Mouse (Mus musculus): ENCODE data around the gene C1ql1. TPM values are rescaled to one million over a fixed set of nuclear protein-coding genes. Genes with fewer than 3 reads are reported as not detected.

C1ql1 gene
- polyA plus RNA-seq, 1 experiment from 2014 or later = 1.4 TPM

DNA sequence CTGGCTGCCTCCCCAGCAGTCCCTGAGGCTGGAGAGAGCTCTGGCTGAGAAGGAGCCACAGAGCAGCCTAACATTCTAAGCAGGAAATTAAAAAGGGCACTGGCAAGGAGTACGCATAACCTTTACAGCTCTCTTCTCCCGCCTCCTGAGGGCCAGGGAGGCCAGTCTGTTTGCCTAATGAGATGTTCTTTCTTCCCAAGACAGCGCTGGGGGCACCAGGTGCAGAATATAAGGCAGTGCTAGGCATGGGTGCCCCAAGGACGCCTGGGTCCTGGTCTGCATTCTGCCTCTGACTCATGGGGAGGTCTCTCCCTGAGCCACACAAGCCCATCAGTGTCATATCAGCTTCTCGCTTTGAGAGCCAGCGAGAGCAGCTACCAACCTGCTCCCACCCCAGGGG is 25.0 kb downstream of the C1ql1 start:
- Histone ChIP-seq H3K4me2 (ENCODE audit: low read length) (no peak overlapping the region), H3K9ac (replicated peaks; ENCODE audit: low read depth, low read length) (0 out of 2 replicates have a peak overlapping the region, but pooled peaks have one; percentile 25), H3K27me3 (replicated peaks; ENCODE audit: control insufficient read depth, insufficient read depth, low read length) (no peaks in the 10 kb centered on the region), H3K36me3 (ENCODE audit: control insufficient read depth, insufficient read depth) (no peaks in the 10 kb centered on the region), H3K27ac (ENCODE audit: low read length) (no peak overlapping the region), H3K9me3 (ENCODE audit: control insufficient read depth, low read length) (no peaks in the 10 kb centered on the region), H3K4me1 (replicated peaks; ENCODE audit: control insufficient read depth, insufficient read depth, low read length) (peaks cover 11% of the 10 kb centered on the region), H3K4me3 (replicated peaks; ENCODE audit: low read length) (no peak overlapping the region)
- WGBS = 71% methylated on average over 6 of the region's 6 CpGs
- no peak for ATAC-seq

DNA sequence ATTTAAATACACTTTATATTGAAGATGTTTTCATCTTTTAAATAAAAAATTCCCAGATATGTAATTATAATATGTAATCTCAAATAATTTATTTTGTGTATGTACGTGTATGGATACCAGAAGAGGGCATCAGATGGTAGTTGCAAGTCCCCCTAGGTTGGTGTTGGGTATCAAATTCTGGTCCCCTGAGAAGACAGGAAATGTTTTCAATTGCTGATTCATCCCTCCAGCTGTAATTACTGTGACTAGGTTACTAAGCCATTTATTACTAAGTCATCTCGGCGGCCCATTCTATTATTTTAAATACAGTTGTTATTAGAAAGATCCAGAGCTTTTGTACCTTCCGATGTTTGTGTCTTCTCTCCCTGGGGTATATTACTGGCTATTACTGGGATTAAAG is 28.4 kb downstream of the C1ql1 start:
- no peaks in the 10 kb centered on the region for H3K27me3 ChIP-seq (replicated peaks; ENCODE audit: control insufficient read depth, insufficient read depth, low read length)
- no peaks in the 10 kb centered on the region for H3K9me3 ChIP-seq (ENCODE audit: control insufficient read depth, low read length)
- H3K4me2 ChIP-seq (ENCODE audit: low read length) = no peak overlapping the region
- H3K36me3 ChIP-seq (ENCODE audit: control insufficient read depth, insufficient read depth) = no peaks in the 10 kb centered on the region
- H3K4me3 ChIP-seq (replicated peaks; ENCODE audit: low read length) = no peak overlapping the region
- peaks cover 5% of the 10 kb centered on the region; the same call in 1 of the 2 replicates for H3K4me1 ChIP-seq (replicated peaks; ENCODE audit: control insufficient read depth, insufficient read depth, low read length)
- H3K9ac ChIP-seq (replicated peaks; ENCODE audit: low read depth, low read length) = no peak overlapping the region
- H3K27ac ChIP-seq (ENCODE audit: low read length) = no peak overlapping the region
- WGBS = 92% methylated on average over 4 of the region's 4 CpGs
- no peak for ATAC-seq

DNA sequence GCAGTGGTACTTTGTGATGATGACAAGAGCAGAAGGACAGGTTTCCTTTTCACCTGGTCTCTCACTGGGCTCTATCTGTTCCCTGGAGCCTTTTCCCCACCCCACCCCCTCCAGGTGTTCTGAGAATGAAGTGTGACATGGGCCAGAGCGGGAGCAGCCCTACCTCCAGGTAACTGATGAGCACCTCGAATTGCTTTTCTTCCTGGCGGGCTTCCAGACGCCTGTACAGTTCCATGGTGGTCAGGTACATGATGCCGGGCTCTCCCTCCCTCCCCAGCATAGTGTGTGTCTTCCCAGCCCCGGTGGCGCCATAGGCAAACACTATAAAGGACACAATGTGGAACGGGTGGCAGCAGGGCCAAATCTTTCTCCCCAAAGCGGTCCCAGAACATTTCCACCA is 31.1 kb downstream of the C1ql1 start:
- Histone ChIP-seq H3K4me1 (replicated peaks; ENCODE audit: control insufficient read depth, insufficient read depth, low read length) (no peaks in the 10 kb centered on the region), H3K4me2 (ENCODE audit: low read length) (no peak overlapping the region), H3K27me3 (replicated peaks; ENCODE audit: control insufficient read depth, insufficient read depth, low read length) (no peaks in the 10 kb centered on the region), H3K27ac (ENCODE audit: low read length) (no peak overlapping the region), H3K36me3 (ENCODE audit: control insufficient read depth, insufficient read depth) (no peaks in the 10 kb centered on the region), H3K9me3 (ENCODE audit: control insufficient read depth, low read length) (no peaks in the 10 kb centered on the region), H3K9ac (replicated peaks; ENCODE audit: low read depth, low read length) (no peak overlapping the region), H3K4me3 (replicated peaks; ENCODE audit: low read length) (no peak overlapping the region)
- ATAC-seq = no peak
- WGBS = 89% methylated on average over 9 of the region's 9 CpGs

DNA sequence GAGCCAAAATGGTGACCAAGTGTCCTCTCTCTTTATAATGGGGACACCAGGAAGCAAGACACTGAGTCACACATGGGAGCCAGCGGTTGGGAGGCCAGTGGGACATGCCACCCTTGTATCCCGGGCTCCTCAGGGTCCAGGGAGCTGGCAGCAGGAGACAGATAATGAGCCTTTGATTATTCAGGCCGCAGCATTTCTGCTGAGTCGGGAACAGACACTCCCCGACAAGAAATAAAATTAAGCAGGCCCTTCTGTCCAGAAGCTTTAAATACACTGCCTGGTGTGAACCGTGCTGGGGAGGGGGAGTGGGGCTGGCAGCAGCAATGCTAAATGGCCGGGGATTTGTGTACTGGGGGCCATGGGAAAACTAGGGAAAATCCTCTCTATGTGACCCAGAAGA is 35.1 kb downstream of the C1ql1 start:
- Histone ChIP-seq H3K27me3 (replicated peaks; ENCODE audit: control insufficient read depth, insufficient read depth, low read length) (no peaks in the 10 kb centered on the region), H3K9ac (replicated peaks; ENCODE audit: low read depth, low read length) (no peak overlapping the region), H3K4me1 (replicated peaks; ENCODE audit: control insufficient read depth, insufficient read depth, low read length) (no peaks in the 10 kb centered on the region), H3K27ac (ENCODE audit: low read length) (no peak overlapping the region), H3K4me3 (replicated peaks; ENCODE audit: low read length) (no peak overlapping the region), H3K36me3 (ENCODE audit: control insufficient read depth, insufficient read depth) (0 out of 2 replicates have a peak, but pooled peaks cover 3% of the 10 kb centered on the region), H3K4me2 (ENCODE audit: low read length) (no peak overlapping the region), H3K9me3 (ENCODE audit: control insufficient read depth, low read length) (no peaks in the 10 kb centered on the region)
- WGBS = 65% methylated on average over 7 of the region's 7 CpGs
- no peak for ATAC-seq

DNA sequence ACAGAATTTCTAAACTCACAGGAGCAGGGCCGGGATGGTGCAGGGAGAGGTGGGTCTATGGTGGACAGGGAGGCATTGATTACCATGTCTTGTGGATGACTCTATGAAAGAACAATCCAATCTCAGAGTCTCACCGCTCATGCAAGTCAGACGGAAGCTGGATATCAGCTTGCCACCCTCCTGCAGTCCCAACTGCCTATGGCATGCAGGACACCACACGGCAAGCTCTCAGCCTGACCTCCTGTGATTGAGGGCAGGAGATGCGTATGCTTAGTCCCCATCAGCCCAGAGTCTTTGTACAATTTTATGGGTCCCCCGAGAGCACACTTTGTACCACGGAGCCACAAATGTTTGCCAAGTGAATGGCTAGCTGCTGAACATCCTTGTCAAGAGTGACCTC is 42.8 kb downstream of the C1ql1 start:
- ATAC-seq = no peak
- H3K4me2 ChIP-seq (ENCODE audit: low read length) = no peak overlapping the region
- H3K27me3 ChIP-seq (replicated peaks; ENCODE audit: control insufficient read depth, insufficient read depth, low read length) = no peaks in the 10 kb centered on the region
- H3K9me3 ChIP-seq (ENCODE audit: control insufficient read depth, low read length) = no peaks in the 10 kb centered on the region
- H3K36me3 ChIP-seq (ENCODE audit: control insufficient read depth, insufficient read depth) = 0 out of 2 replicates have a peak, but pooled peaks cover 3% of the 10 kb centered on the region
- no peak overlapping the region for H3K9ac ChIP-seq (replicated peaks; ENCODE audit: low read depth, low read length)
- peaks cover 3% of the 10 kb centered on the region; the same call in 1 of the 2 replicates for H3K4me1 ChIP-seq (replicated peaks; ENCODE audit: control insufficient read depth, insufficient read depth, low read length)
- 84% methylated on average over 7 of the region's 7 CpGs for WGBS
- no peak overlapping the region for H3K27ac ChIP-seq (ENCODE audit: low read length)
- no peak overlapping the region for H3K4me3 ChIP-seq (replicated peaks; ENCODE audit: low read length)

DNA sequence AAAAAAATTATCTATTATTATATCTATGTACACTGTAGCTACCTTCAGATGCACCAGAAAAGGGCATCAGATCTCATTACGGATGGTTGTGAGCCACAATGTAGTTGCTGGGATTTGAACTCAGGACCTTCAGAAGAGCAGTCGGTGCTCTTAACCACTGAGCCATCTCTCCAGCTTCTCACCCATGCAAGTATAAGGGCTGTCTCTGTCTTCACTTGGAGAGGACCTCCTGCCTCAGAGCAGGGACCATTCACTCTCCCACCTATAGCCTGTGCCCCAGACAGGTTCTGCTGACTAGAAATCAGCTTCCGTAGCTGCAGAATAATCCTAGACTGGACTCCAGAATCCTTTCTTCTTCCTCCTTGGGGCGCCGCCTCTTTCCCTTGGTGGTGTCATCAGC is 44.4 kb downstream of the C1ql1 start:
- H3K9ac ChIP-seq (replicated peaks; ENCODE audit: low read depth, low read length) = no peak overlapping the region
- H3K4me1 ChIP-seq (replicated peaks; ENCODE audit: control insufficient read depth, insufficient read depth, low read length) = peaks cover 8% of the 10 kb centered on the region; the same call in 1 of the 2 replicates
- WGBS = 75% methylated on average over 5 of the region's 5 CpGs
- H3K36me3 ChIP-seq (ENCODE audit: control insufficient read depth, insufficient read depth) = 0 out of 2 replicates have a peak, but pooled peaks cover 2% of the 10 kb centered on the region
- H3K27ac ChIP-seq (ENCODE audit: low read length) = no peak overlapping the region
- no peaks in the 10 kb centered on the region for H3K9me3 ChIP-seq (ENCODE audit: control insufficient read depth, low read length)
- no peak overlapping the region for H3K4me2 ChIP-seq (ENCODE audit: low read length)
- no peaks in the 10 kb centered on the region for H3K27me3 ChIP-seq (replicated peaks; ENCODE audit: control insufficient read depth, insufficient read depth, low read length)
- no peak overlapping the region for H3K4me3 ChIP-seq (replicated peaks; ENCODE audit: low read length)
- no peak for ATAC-seq

DNA sequence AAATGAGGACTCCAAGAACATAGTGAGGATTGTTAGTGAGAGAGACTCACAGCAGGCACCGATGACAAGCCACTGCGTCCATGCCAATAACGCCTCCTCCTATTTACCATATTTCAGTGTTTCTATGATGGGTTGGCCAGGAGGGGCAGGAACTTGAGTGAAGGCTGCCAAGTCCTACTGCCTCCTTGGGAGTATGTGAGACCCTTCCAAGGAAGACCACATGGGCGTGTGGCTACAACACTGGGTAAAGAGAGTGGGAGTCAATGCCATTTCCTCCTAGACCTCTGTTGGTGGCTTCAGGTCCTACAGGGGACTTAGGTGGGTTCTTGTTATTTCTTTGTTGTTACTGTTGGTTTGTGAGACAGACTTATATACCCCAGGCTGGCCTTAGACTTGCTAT is 45.3 kb downstream of the C1ql1 start:
- no peak for ATAC-seq
- peaks cover 8% of the 10 kb centered on the region; the same call in 1 of the 2 replicates for H3K4me1 ChIP-seq (replicated peaks; ENCODE audit: control insufficient read depth, insufficient read depth, low read length)
- H3K4me2 ChIP-seq (ENCODE audit: low read length) = no peak overlapping the region
- H3K27me3 ChIP-seq (replicated peaks; ENCODE audit: control insufficient read depth, insufficient read depth, low read length) = no peaks in the 10 kb centered on the region
- 41% methylated on average over 4 of the region's 4 CpGs for WGBS
- no peak overlapping the region for H3K27ac ChIP-seq (ENCODE audit: low read length)
- no peak overlapping the region for H3K4me3 ChIP-seq (replicated peaks; ENCODE audit: low read length)
- no peaks in the 10 kb centered on the region for H3K36me3 ChIP-seq (ENCODE audit: control insufficient read depth, insufficient read depth)
- H3K9me3 ChIP-seq (ENCODE audit: control insufficient read depth, low read length) = no peaks in the 10 kb centered on the region
- H3K9ac ChIP-seq (replicated peaks; ENCODE audit: low read depth, low read length) = no peak overlapping the region

DNA sequence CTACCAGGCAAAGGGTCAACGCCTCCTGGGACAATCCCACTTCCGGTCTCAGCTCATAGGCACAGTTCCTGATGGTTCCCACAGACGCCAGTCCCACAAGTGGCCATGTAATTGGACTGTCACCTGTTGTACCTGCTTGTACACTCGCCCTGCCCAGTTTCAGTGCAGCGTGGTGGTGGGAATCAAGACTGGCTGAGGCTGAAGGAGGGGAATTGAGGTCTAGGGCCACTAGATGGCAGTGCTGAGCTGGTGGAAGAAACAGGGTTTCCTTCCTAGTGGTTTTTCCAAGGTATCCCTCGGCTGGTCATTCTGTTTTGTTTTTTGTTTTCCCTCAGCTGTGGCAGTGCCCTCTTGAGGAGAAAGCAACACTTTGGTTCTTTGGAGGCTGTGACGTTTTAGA is 45.7 kb downstream of the C1ql1 start, which contains the start of gene Gfap:
TSS of gene Gfap (minus strand) at position 150 of the 400 bp plus-strand sequence.
- no peak for ATAC-seq
- Histone ChIP-seq H3K4me1 (replicated peaks; ENCODE audit: control insufficient read depth, insufficient read depth, low read length) (peaks cover 8% of the 10 kb centered on the region; the same call in 1 of the 2 replicates), H3K4me2 (ENCODE audit: low read length) (no peak within 1 kb of the TSS), H3K27ac (ENCODE audit: low read length) (no peak within 1 kb of the TSS), H3K9ac (replicated peaks; ENCODE audit: low read depth, low read length) (no peak within 1 kb of the TSS), H3K36me3 (ENCODE audit: control insufficient read depth, insufficient read depth) (no peaks in the 10 kb centered on the region), H3K27me3 (replicated peaks; ENCODE audit: control insufficient read depth, insufficient read depth, low read length) (no peaks in the 10 kb centered on the region), H3K9me3 (ENCODE audit: control insufficient read depth, low read length) (no peaks in the 10 kb centered on the region), H3K4me3 (replicated peaks; ENCODE audit: low read length) (no peak within 1 kb of the TSS)
- WGBS = 19% methylated on average over 7 of the region's 7 CpGs

DNA sequence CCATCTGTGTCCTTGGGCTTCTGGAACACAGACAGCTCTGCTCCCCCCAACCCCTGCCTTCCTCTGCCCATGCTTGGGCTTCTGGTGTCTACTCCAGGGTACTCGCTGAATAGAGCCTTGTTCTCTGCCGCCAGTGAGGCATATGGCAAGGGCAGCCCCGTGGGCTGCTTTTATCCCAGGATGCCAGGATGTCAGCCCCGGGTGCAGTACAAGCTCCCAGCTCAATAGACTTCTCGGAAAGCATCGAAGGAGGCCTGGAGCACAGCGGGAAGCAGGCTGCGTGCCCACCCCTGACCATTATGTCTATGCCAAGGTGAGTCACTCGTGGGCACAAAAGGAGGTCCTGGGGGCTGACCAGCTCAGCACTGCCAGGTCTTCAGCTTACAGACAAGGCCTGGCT is 48.1 kb downstream of the C1ql1 start:
- H3K9ac ChIP-seq (replicated peaks; ENCODE audit: low read depth, low read length) = 0 out of 2 replicates have a peak overlapping the region, but pooled peaks have one; percentile 15
- H3K4me3 ChIP-seq (replicated peaks; ENCODE audit: low read length) = no peak overlapping the region
- peak; percentile 90 for ATAC-seq
- no peak overlapping the region for H3K4me2 ChIP-seq (ENCODE audit: low read length)
- peaks cover 8% of the 10 kb centered on the region; the same call in 1 of the 2 replicates for H3K4me1 ChIP-seq (replicated peaks; ENCODE audit: control insufficient read depth, insufficient read depth, low read length)
- no peaks in the 10 kb centered on the region for H3K9me3 ChIP-seq (ENCODE audit: control insufficient read depth, low read length)
- no peak overlapping the region; the same call in 1 of the 2 replicates for H3K27ac ChIP-seq (ENCODE audit: low read length)
- H3K36me3 ChIP-seq (ENCODE audit: control insufficient read depth, insufficient read depth) = no peaks in the 10 kb centered on the region
- H3K27me3 ChIP-seq (replicated peaks; ENCODE audit: control insufficient read depth, insufficient read depth, low read length) = peaks cover 4% of the 10 kb centered on the region
- 40% methylated on average over 9 of the region's 9 CpGs for WGBS

DNA sequence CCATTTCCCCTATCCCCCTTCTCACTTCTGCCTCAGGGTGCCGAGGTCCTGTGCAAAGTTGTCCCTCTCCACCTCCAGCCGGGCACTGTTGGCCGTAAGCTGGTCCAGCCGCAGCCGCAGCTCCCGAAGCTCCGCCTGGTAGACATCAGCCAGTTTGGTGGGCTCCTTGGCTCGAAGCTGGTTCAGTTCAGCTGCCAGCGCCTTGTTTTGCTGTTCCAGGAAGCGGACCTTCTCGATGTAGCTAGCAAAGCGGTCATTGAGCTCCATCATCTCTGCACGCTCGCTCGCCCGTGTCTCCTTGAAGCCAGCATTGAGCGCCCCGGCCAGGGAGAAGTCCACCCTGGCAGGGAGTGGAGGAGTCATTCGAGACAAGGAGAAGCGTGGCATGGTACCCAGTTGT is 49.8 kb downstream of the C1ql1 start:
- Histone ChIP-seq H3K4me3 (replicated peaks; ENCODE audit: low read length) (no peak overlapping the region), H3K27me3 (replicated peaks; ENCODE audit: control insufficient read depth, insufficient read depth, low read length) (peaks cover 7% of the 10 kb centered on the region), H3K36me3 (ENCODE audit: control insufficient read depth, insufficient read depth) (no peaks in the 10 kb centered on the region), H3K9me3 (ENCODE audit: control insufficient read depth, low read length) (no peaks in the 10 kb centered on the region), H3K27ac (ENCODE audit: low read length) (no peak overlapping the region), H3K9ac (replicated peaks; ENCODE audit: low read depth, low read length) (no peak overlapping the region), H3K4me2 (ENCODE audit: low read length) (no peak overlapping the region), H3K4me1 (replicated peaks; ENCODE audit: control insufficient read depth, insufficient read depth, low read length) (peaks cover 14% of the 10 kb centered on the region)
- WGBS = 74% methylated on average over 20 of the region's 20 CpGs
- no peak for ATAC-seq
